Mouse (Mus musculus) MN1 (cell line): ENCODE data around the gene Zbtb38.

Experiments used
- DNase-seq: peaks from one replicate; pipeline ENCODE4 v3.0.0-alpha.2; 2016; ENCODE audit warnings: low spot score

Gene Zbtb38

GRCm38 (mm10) chr9:96752603-96753114 is at the start of gene Zbtb38:
TSS of gene Zbtb38 (minus strand) at chr9:96752831.
- peak; percentile 88 for DNase-seq

- DNase-seq: peak; percentile 51
Measured at GRCm38 (mm10) chr9:96800131-96800825, 47.6 kb upstream of the Zbtb38 start.

- DNase-seq: no peak
Measured at GRCm38 (mm10) chr9:96797311-96797710, 44.7 kb upstream of the Zbtb38 start.

DNA sequence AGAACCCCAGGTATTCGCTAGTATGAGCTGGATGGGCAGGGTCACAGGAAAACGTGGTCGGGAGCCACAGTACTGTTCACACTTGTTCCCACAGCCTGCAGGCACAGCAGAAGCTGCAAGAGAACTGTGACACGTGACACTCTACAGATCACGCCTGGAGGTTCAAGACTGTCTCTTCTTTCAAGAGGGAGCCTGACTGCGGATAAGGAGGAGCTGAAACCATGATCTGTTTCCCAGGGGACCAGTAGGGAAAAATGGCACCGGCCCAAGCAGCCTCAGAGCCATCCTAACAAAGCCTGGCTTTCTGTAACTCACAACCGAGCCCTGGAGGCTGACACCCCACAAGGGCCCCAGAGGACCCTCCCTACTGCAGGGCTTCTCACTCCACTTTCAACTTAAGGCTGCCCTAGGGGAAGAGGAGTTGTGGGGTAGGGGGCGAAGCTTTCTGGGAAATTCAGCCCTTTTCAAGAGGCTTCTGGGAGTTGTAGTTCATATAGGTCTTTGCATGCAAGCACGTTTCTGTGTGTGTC is 42.8 kb upstream of the Zbtb38 start:
- DNase-seq: peak; percentile 85

DNA sequence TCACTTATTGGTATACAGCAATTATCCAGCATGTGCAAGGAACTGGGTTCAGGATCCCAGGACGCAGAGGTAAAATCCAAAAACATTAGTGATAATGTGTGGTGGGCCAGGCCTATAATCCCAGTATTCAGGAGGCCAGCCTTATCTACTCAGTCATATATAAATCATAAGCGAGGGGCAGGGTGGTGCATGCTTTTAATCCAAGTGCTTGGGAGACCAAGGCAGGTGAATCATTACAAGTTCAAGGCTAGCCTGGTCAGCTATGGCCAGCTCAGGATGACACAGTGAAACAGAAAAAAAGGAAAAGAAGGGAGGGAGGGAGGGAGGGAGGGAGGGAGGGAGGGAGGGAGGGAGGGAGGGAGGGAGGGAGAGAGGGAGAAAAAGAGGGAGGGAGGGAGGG is 42.0 kb upstream of the Zbtb38 start:
- DNase-seq: no peak

- DNase-seq: no peak
Measured at GRCm38 (mm10) chr9:96792543-96792942, 39.9 kb upstream of the Zbtb38 start.

DNA sequence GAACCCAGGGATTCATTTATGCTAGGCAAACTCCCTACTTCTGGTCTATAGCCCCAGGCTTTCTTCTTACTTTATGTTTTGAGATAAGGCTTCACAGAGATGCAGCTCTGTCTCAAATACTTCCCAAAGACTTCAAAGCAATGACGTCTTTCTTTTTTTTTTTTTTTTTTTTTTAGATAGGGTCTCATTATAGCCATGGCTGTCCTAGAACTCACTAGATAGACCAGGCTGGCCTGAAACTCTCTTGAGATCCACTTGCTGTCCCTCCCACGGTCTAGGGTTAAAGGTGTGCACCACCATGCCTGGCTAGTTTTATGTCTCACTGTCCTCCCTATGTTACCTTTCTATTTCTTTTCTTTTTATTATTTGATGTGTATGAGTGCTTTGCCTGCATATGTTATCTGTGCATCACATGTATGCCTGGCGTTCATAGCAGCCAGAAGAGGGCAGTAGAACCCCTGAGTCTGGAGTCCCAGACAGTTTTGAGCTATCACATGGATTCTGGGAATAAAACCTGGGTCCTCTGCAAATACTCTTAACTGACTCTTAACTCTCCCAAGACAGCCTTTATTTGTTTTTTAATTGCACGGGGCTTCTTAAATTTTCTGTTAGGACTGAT is 37.9 kb upstream of the Zbtb38 start:
- no peak for DNase-seq

DNA sequence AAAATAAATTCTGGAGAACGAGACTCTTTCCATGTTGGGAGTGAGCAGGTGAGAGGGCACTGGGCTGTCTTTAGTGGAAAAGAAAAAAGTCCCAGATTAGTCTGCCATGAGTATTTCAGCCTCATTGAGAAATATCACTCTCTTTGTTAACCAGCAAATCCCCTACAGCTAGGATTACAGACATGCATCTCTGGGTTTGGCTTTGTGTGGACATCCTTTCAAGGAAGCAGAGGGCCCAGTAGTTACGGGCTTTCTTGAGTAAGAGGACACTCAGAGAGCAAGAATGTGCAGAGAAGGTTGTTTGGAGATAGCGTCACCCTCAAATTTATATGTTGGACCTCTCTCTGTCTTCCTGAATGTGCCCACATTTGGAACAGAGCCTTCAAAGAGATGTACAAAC is 37.3 kb upstream of the Zbtb38 start:
- no peak for DNase-seq

GRCm38 (mm10) chr9:96787797-96788196 is 35.2 kb upstream of the Zbtb38 start:
- peak; percentile 54 for DNase-seq

DNA sequence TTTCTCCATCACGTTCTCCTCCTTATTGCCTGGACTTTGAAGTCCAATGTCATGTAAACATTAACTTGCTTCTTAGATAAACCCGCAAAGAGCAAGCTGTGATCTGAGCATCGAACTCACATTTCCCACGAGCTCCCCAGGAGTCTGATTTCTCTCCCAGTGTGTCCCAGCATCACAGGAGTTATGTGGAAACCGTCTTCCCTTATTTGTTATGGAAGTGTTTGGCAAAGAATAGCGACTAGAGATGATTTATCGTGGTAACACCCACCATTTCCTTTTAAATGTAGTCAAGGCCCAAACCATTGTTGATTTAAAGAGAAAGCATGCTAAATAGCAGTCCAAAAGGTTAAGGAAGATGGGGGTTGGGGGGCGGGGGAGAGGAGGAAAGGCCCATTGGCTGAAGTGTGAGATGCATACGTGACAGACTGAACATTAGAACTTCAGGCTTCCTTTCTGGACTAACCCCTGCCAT is 33.3 kb upstream of the Zbtb38 start:
- DNase-seq: no peak

DNA sequence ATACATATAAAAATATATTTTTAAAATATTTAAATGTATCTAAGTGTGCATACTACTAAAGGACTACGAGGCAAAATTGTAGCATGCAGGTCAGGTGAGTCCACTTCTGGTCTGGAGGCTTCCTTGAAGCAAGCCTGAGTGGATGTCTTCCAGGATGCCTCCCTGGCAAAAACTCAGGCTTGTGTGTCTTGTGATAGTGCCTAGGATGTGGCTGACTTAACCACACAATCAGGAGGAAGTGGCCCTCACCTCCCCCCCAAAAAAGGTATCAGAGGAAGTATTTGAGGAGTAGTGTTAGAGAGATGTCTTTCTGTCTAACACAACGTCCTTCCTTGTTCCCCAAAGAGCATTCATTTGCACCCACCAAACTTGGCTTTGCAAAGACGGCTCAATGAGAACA is 32.6 kb upstream of the Zbtb38 start:
- DNase-seq: no peak

GRCm38 (mm10) chr9:96783667-96784066 is 31.0 kb upstream of the Zbtb38 start:
- no peak for DNase-seq

GRCm38 (mm10) chr9:96783258-96783657 is 30.6 kb upstream of the Zbtb38 start:
- peak; percentile 58 for DNase-seq

DNA sequence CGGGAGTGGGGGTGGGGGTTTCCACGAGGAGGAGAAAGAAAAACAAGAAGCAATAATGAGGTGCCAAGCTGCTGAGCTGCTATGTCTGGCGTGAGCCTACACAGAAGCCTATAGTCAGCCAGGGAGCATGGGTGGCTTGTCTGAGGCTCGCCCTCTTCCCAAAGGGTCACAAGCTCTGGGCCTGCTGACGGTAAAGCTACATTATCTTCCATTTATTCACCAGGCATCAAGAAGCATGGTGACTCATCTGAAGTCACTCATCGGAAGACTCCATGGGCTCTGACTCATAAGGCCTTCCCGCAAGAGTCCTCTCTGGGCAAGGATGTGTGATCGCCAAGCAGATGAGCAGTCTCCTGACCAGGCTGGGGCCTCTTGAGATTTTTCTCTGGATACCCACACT is 29.4 kb upstream of the Zbtb38 start:
- peak; percentile 80 for DNase-seq

DNA sequence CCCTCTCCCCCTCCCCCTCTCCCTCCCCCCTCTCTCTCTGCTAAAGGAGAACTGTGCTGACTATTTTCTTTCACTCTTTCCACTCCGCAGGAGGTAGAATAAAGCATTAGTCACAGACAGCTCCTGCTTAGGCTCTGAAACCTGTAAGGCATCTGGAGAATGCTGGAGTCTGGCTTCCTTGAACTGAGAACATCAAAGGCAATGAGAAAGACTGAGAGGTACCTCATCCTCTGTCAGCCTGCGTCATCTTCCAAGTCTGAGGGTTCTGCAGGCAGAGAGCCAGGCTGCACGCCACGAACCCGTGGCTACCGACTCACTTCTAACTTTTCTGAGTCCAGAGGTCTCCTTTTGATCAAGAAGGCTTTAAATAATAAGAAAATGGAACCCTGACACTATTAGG is 20.5 kb upstream of the Zbtb38 start:
- DNase-seq: peak; percentile 56

DNA sequence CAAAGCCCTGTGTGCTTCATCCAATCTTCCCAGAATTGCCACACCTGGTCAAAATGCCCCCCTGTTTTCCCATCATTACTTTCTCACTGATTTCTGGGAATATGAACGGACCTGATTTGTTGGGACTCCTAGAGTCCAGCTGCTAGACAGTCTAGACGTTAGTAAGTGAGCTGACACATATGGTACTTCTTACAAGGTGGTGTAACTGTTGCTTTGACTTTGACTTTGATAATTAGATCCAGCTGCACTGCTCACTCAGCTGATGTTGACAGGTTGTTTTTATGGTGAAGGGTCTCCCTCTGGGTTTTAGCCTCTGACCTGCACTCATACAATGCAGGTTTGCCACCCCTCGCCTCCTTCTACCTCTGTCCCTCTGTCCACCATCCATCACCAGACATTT is 17.8 kb upstream of the Zbtb38 start:
- DNase-seq: no peak

DNA sequence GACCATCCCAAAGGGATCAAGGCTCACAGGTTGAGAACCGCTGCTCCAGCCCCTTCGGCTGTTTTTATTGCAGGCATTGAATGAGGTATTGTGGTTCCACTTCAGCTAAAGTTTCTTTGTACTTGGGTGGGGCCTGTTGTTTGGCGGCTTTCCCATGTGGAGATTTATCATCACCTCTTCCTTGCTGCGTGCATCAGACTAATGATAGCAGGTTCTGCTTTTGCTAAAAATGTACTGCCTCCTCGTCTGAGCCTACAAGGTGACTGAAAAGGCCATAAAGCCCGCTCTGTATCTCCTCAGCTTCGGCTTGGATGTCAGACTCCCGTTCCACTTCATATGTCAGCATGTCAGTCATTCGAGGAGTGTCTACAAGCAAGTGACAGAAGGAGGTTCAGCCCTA is 17.0 kb upstream of the Zbtb38 start:
- DNase-seq: no peak

- DNase-seq: no peak
Measured at GRCm38 (mm10) chr9:96767874-96768273, 15.2 kb upstream of the Zbtb38 start.

DNA sequence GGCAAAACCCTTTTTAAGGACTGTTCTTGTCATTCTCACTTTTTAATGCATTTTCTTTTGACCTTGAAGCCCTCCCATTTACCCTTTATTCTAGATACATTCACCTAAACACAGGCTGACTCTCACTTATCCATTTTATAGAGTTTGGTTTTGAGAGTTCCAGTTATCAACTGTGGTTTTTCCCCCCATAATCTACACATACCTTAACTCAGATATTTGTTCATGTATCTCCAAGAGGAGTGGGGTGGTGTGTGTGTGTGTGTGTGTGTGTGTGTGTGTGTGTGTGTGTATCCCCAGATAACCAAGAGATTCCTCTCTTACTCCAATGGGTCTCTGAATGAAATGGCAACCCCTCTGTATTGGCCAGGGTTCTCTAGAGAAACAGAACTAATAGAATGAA is 13.4 kb upstream of the Zbtb38 start:
- no peak for DNase-seq

GRCm38 (mm10) chr9:96765410-96765809 is 12.8 kb upstream of the Zbtb38 start:
- DNase-seq: no peak

GRCm38 (mm10) chr9:96763847-96764631 is 11.4 kb upstream of the Zbtb38 start:
- no peak for DNase-seq

- DNase-seq: no peak
Measured at GRCm38 (mm10) chr9:96763025-96763424, 10.4 kb upstream of the Zbtb38 start.
